ENCODE assay signal across 28 mouse cellular contexts in genomic region chr11:76872556-76873234, GRCm38 (mm10). TPM values are rescaled to one million over a fixed set of nuclear protein-coding genes. Genes with fewer than 3 reads are reported as not detected.
"Had no signal": no experiment of that assay in that cellular context is flagged by ENCODE, and none has a peak within 500 bp of the region (broad histone marks: within the 10 kb centered on the region; RNA-seq: fewer than 3 reads in every experiment).

No protein-coding gene starts in this region.

- H3K27ac ChIP-seq: kidney, embryonic 15.5 days; limb, embryonic 10.5 days; limb, embryonic 13.5 days; liver, embryonic 12.5 days; liver, embryonic 15.5 days; lung, embryonic 15.5 days; midbrain, embryonic 13.5 days; neural tube, embryonic 13.5 days had no signal

- H3K4me2 ChIP-seq: kidney, embryonic 15.5 days; limb, embryonic 13.5 days; liver, embryonic 12.5 days; liver, embryonic 15.5 days; lung, embryonic 15.5 days; midbrain, embryonic 13.5 days; neural tube, embryonic 13.5 days had no signal

- H3K9me3 ChIP-seq: kidney, embryonic 15.5 days; limb, embryonic 10.5 days; limb, embryonic 13.5 days; liver, embryonic 12.5 days; liver, embryonic 15.5 days; lung, embryonic 15.5 days; midbrain, embryonic 13.5 days; neural tube, embryonic 13.5 days had no signal

- ATAC-seq: intestine, postnatal 0 days; liver, embryonic 12.5 days; midbrain, embryonic 13.5 days; midbrain, embryonic 16.5 days had no signal

- H3K4me1 ChIP-seq: limb, embryonic 10.5 days; limb, embryonic 13.5 days; liver, embryonic 12.5 days; midbrain, embryonic 13.5 days; neural tube, embryonic 13.5 days had no signal

- H3K27me3 ChIP-seq: kidney, embryonic 15.5 days; limb, embryonic 13.5 days; liver, embryonic 12.5 days; liver, embryonic 15.5 days; lung, embryonic 15.5 days; midbrain, embryonic 13.5 days; neural tube, embryonic 13.5 days had no signal

- H3K4me3 ChIP-seq: kidney, embryonic 15.5 days; limb, embryonic 10.5 days; limb, embryonic 13.5 days; liver, embryonic 12.5 days; liver, embryonic 15.5 days; lung, embryonic 15.5 days; midbrain, embryonic 13.5 days; myocyte; neural tube, embryonic 13.5 days had no signal

- H3K9ac ChIP-seq: kidney, embryonic 15.5 days; limb, embryonic 13.5 days; liver, embryonic 12.5 days; liver, embryonic 15.5 days; lung, embryonic 15.5 days; midbrain, embryonic 13.5 days; neural tube, embryonic 13.5 days had no signal

- H3K36me3 ChIP-seq: kidney, embryonic 15.5 days; limb, embryonic 10.5 days; limb, embryonic 13.5 days; liver, embryonic 12.5 days; liver, embryonic 15.5 days; lung, embryonic 15.5 days; midbrain, embryonic 13.5 days; neural tube, embryonic 13.5 days had no signal

- DNase-seq: kidney, adult 8-10 months; kidney, postnatal 10 days; kidney, postnatal 36 days; liver; lung, adult 18-20 months; lung, postnatal 10 days; lung, postnatal 4 days; retina, postnatal 1 day; thymus, postnatal 25 days had no signal

RNA-seq across cellular contexts. Expression of gene Tmigd1, which starts 29.3 kb away (rescaled TPM):
- total RNA-seq: layer of hippocampus, postnatal 25 days; left cerebral cortex, adult 18-20 months; left cerebral cortex, postnatal 25 days; megakaryocyte progenitor cell, adult 5-6 weeks; megakaryocyte-erythroid progenitor cell, adult 5-6 weeks; neutrophil, adult 5-6 weeks had no signal
- polyA plus RNA-seq: limb, embryonic 13.5 days; liver, embryonic 12.5 days; liver, embryonic 15.5 days; midbrain, embryonic 13.5 days; midbrain, embryonic 16.5 days; myocyte; spleen, adult 2 months; stomach, embryonic 14.5 days had no signal
